Mouse (Mus musculus): Measurements from ENCODE around the gene L2hgdh.

Gene L2hgdh

DNA sequence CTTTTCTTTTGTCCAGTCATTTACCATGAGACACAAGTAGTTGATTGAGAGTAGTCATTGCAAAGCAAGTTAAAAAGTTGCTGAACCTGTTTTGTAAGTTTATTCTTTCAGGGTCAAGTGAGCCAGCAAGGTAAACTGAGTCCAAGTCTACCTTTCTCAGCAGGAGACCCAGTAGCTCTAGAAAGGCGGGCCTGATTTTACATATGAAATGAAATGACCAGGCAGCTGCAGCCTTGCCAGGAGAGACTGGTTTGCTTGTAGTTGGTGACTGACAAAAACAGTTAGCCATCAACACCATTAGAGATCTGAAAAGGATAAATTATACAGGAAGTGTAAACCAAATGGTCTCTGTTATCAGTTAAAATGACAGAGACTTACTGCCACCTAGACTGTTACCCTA is 5.6 kb upstream of the L2hgdh start:
- no peak for DNase-seq (ENCODE audit: low read depth, low spot score)

DNA sequence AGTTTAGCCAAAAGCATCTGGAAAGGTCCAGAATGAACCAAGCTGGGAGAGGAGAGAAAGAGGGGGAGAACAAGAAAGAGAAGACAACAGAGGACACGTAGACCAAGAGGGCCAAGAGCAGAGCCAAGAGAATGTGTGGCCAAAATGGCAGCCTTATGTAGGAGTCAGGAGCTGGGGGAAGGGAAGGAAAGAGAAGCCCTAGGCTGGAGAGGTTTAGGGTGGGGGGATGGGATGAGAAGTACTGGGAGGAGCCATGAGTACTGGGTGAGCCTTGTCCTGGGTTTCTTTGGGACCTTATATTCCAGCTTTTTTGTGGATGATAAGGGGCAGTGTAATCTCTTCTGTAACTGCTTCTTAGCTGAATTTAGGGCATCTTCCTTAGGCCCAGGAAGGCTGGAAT is 4.6 kb upstream of the L2hgdh start:
- no peak for DNase-seq (ENCODE audit: low read depth, low spot score)

GRCm38 (mm10) chr12:69724018-69724710 is 509 bp downstream of the L2hgdh start:
- DNase-seq (ENCODE audit: low read depth, low spot score) = peak; percentile 14

GRCm38 (mm10) chr12:69723376-69723775 is 1.3 kb downstream of the L2hgdh start:
- DNase-seq (ENCODE audit: low read depth, low spot score) = no peak

GRCm38 (mm10) chr12:69722857-69723256 is 1.8 kb downstream of the L2hgdh start:
- no peak for DNase-seq (ENCODE audit: low read depth, low spot score)

- no peak for DNase-seq (ENCODE audit: low read depth, low spot score)
Observed at GRCm38 (mm10) chr12:69713628-69714027, 11.0 kb downstream of the L2hgdh start.

- DNase-seq (ENCODE audit: low read depth, low spot score) = no peak
Observed at GRCm38 (mm10) chr12:69704799-69705458, 19.7 kb downstream of the L2hgdh start.

DNA sequence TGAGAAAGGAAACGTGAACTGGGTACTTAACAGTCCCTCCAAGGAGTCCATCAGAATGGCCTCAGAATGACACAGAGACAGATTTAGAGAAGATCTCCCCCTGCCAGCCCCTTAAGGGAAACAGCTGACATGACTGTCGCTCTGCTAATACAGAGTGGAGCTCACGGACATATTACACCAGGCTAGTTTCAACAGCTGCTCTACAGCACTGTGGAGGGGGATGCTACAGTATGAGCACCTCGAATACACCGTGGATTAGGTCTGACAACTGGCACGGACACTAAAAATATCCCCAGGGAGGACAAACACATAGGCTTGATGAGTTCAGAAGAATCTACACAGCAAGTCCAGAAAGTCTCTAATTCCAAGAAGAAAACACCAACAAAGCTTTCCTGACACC is 26.3 kb downstream of the L2hgdh start:
- DNase-seq (ENCODE audit: low read depth, low spot score) = no peak

DNA sequence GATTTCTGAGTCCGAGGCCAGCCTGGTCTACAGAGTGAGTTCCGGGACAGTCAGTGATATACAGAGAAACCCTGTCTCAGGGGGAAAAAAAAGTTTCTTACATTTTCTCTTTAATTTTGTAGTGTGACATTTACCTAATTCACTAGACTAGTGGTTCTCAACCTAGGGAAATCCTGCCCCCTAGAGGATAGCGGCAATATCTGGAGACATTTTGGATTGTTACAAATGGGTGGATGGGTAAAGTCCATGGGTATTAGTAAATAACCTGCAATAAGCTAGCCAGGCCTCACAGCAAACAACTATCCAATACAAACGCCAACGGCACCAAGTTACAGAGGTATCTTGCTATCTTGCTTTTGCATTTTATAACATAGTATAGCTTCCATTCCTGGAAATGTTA is 27.9 kb downstream of the L2hgdh start:
- no peak for DNase-seq (ENCODE audit: low read depth, low spot score)

DNA sequence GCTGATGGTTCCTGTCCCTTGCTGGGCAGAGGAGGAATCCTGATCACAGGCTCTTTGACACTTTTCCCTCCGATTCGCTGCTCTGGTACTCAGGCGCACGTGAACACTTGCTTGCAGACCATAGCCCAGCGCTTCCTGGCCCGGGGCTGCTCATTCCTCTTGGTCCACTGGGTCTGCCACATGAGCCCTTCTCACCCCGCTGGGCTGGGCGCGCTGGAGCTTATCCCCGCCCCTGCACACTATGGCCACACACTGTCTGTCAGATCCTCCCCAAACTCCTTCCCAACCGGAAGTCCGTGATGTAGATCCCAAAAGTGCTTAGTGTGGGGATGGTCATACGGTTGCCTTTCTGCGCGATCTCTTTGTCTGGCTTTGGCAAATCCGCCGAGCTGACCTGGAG is 31.2 kb downstream of the L2hgdh start:
- no peak for DNase-seq (ENCODE audit: low read depth, low spot score)

GRCm38 (mm10) chr12:69690714-69691113 is 34.0 kb downstream of the L2hgdh start:
- DNase-seq (ENCODE audit: low read depth, low spot score) = no peak

DNA sequence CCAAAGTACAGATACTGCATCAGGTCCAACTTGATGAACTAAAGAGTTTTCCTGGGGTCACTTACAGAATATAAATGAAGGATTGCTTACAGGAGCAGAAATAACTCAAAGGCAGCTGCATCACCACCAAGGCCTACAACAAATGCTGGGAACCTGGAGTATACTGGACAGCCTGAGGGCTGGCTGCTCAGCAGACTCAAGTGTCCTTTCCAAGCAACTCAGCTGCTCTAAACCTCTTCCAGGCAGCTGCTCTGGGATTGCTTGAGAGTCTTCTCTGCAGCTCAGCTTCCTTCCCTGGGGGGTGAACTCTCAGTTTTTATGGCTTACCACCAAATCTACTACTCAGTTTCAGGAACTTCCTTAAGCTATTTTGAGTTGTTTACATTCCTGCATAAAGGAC is 35.6 kb downstream of the L2hgdh start:
- no peak for DNase-seq (ENCODE audit: low read depth, low spot score)

DNA sequence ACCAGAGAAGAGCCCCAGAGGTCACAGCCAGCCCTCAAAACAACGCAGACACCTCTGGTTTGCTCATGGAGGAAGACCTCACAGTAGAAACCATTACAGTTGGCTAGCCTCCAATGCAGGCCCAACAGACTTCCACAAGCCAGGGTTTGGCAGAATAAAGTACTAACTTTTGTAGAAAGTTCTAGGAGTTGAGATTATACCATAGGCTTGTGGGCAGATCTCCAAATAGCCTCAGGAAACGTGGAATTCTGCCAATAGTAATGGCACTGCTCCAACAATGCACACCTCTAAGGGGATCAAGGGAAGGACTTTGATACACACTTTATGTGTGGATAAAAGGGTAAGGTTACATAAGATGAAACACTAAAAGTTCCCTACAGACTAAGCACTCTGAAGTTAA is 36.3 kb downstream of the L2hgdh start:
- no peak for DNase-seq (ENCODE audit: low read depth, low spot score)

DNA sequence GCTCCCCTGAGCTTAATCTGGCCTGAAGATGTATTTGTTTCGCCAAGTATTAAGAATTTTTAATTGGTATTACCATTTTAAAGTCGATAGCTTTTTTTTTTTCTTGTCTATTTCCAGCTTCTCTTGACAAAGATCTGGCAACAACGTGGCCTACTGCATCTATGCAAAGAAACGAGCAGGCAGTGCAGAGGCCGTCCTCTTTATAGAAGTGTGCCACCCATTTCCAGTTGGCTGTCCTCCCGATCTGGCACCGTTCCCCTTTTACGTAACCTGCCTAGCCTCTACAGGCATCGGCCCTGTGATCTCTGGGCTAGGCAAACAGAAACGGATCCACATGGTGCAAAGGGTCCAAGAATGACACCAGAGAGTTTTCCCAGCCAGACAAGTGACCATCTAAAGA is 41.1 kb downstream of the L2hgdh start:
- no peak for DNase-seq (ENCODE audit: low read depth, low spot score)

DNA sequence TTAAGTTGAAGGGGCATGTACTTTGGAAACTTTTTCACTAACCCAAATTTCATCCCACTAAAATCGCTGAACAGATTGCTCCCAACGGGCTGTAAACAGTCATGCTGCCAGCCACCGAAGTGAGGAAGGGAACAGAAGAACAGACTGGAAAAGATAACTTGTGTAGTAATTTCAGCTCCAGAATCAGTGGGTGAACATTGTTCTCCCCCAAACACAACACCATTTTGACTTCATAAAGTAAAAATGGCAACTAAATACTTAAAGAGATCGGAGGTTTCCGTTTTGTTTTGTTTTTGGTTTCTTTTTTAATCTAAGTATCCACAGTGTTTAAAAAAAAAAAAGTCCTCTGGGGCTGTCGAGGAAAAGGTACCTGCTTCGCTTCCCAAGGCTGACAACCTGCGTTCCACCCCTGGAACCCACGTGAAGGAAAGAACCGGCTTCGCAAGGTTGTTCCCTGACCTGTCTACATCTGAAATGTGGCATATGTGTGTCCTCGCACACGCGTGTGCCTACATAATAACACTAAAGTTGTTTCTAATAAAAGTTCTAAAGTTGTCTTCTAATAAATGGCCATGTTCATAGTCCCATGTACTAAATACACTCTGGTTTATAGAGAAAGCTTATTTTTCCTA is 41.8 kb downstream of the L2hgdh start:
- no peak for DNase-seq (ENCODE audit: low read depth, low spot score)

DNA sequence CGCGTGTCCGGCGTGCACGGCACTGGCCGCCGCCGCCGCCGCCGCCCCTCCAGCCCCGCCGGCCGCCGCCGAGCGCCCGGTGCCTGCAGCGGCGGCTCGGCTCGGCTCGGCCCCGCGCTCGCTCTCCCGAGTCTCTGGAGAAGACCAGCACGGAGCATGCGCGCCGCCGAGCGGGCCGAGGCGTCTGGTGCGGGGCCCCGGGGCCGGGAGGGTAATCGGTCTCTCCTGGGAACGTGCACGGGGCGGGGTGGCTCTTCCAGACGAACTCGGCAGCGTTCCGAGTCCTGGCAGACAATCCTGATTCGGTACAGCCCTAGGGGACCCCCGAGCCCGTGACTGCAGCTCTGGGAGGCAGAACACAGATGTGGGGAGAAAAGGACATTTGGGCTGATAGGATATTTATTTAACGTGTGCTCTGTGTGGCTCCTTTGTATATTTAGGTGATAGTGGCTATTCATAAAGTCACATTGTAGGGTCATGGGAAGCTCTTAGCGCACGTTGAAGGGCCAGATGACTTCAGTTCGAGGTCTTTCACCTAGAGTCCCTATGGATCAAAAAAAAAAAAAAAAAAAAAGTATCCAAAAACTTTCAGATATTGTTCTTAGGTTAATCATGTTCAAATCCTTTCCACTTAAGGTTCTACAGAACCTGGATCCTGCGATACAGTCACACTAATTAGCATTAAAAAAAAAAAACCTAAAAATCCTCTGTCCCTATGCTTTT is 42.4 kb downstream of the L2hgdh start:
- DNase-seq (ENCODE audit: low read depth, low spot score) = peak; percentile 66

GRCm38 (mm10) chr12:69681566-69682061 is 43.1 kb downstream of the L2hgdh start, which contains the start of gene Sos2:
TSS of gene Sos2 (minus strand) at chr12:69681852.
- DNase-seq (ENCODE audit: low read depth, low spot score) = peak; percentile 32

DNA sequence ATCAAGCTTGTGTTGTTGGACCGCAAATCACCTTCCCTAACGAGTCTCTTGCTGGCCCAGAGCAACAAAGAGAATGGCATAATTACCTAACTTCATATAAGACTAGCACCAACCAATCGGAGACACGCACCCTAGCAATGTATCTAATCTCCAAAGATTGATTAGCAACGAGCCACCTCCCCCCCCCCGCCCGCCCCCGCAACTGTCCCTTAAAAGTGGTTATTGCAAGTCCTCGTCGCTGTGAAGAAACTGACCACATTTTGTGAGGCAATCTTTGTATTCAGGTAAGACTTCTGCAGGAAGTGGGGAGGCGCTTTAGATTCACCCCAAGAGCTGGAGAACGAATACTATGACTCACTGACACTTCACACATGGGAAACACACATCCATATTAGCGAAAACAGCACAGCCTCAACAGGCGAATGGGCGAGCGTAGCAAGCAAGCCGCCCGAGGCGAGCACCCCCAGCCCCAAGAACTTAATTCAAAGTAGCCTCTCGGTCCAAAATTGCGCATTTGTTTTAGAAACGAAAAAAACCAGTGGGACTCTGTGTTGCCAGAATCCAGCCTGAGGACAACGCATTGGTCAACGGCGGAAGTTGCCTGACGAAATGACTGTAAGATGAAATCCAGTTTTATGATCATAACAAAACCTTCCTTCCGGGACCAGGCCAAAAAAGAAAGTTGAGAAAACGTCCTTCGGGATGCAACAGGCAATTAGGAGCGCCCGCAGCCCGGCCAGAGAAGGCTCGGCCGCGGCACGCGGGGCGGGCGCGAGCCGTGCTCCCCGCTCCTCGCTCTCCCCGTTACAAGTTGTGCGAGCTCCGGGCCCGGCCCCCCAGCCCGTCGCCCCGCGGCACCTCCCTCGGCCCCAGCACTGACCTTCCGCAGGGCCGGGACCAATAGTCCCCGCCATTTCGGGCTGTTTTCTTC is 43.8 kb downstream of the L2hgdh start:
- DNase-seq (ENCODE audit: low read depth, low spot score) = peak; percentile 30

GRCm38 (mm10) chr12:69676157-69676556 is 48.5 kb downstream of the L2hgdh start:
- DNase-seq (ENCODE audit: low read depth, low spot score) = no peak

DNA sequence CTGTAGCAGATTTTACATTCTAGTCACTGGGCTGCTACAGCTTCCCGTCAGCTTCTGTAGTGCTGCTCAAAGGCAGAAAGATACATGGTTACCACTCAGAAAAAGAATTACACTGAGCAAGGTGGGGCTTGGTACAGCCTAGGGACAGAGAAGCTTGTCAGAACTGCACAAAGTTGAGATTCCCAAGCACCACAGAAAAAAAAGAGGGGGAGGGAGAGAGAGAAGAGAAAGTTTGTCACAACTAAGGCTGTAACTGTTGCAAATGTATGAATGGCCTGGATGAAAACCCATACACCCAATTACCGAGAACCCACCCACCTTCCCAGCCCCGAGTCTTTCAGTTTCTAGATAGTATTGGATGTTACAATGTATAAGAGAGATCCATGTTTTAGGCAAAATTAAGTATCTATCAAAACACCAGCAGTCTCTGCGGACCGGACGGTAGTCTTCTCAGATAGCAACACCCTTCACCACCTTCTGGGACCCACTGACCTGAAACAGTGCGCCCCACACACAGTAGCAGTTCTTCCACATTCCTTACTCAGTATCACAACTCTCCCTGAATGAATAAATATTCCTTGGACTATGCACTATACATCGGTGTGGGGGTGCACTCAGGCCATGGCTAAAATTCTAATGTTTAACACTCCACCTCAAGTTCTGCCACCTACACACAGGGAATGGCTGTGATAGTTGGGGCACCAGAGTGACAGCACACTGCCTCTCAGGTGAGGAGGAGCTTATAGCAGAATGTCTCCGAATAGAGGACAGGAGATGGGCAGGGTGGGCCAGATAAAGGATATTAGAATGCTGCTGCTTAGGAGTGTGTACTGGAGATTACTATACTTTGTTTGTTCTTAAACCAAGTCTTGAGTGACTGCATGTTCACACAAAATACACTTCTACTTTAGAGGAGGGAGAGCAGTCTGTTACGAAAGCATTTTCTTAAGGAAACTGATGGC is 49.8 kb downstream of the L2hgdh start:
- DNase-seq (ENCODE audit: low read depth, low spot score) = no peak
